Mouse (Mus musculus) small intestine, adult 2 months (tissue): ENCODE data around the gene Rbbp8nl.

Experiments used
- CTCF ChIP-seq: fragments of 200-500 bp; IDR thresholded peaks from 2 replicates; pipeline ENCODE4 v1.5.1; 2012; ENCODE audit warnings: low read depth, mild to moderate bottlenecking, control low read depth, inconsistent platforms, low read length, moderate library complexity, mixed read lengths; ENCODE audit not compliant: insufficient replicate concordance, insufficient read length; ENCODE audit errors: extremely low read depth
- POLR2A ChIP-seq: fragments of 200-500 bp; IDR thresholded peaks from 2 replicates; pipeline ENCODE4 v1.6.1; 2012; ENCODE audit warnings: low read depth, mild to moderate bottlenecking, control low read depth, inconsistent platforms, low read length, moderate library complexity

DNA sequence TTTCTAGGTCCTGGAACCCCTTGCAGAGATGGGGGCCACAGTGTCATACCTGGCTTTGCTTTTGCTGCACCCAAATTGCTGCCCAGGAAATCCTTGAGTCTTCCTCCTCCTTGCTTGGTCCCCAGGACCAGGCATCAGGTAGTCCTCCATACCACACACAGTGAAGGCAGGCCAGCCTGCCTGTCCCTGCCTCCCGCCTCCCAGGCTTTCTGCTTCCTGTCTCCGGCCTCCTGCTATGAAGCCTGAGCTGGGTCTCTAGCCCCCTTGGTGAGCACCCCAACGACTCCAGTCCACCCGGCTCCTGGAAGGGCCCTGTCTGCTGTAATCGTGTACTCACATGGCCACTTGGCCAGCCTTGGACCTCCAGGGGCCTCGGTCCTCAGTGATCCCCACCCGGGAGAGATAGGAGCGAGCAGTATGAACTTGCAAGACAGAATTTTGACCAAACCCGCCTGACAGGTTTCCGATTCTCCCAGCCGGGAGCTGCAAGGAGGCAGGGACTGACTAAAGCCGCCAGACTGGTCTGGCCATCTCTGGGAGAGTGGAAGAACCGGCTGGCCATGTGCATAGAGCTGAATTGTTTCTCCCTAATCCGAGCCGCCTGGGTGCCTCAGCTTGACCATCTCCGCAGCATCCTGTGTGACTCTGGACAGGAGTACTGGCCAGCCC, at the start of gene Rbbp8nl:
- TF ChIP-seq CTCF, result no peak
- no peak for TF ChIP-seq POLR2A
